Mouse (Mus musculus): ENCODE measurements around the gene Tm7sf3.

Gene Tm7sf3

GRCm38 (mm10) chr6:146642276-146643183 lies at the start of gene Tm7sf3, which contains the start of gene Med21:
TSS of gene Tm7sf3 (minus strand) at chr6:146642824.
TSS of gene Med21 (plus strand) at chr6:146642547.
- DNase-seq (ENCODE audit: low read depth, low spot score), result peak; percentile 97

GRCm38 (mm10) chr6:146688861-146689260 lies 46.2 kb upstream of the Tm7sf3 start:
- DNase-seq (ENCODE audit: low read depth, low spot score), result no peak

DNA sequence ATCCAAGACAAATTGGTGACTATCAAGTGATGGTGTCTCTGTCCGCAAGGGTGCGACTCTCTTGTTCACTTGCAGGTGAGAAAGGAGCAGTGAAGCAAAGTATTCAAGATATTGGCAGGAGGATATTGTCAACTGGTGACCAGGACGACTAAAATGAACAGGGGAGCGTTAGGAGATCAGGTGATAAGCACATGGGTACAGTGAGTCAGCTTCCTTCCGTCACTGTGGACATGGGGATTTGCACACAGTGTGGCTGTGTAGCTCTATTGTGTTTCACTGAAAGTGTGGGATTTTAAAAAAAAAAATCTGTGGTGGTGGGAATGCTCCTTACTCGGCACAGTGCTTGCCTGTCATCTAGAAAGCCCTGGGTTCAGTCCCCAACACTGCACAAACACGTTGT lies 45.4 kb upstream of the Tm7sf3 start:
- no peak for DNase-seq (ENCODE audit: low read depth, low spot score)

- no peak for DNase-seq (ENCODE audit: low read depth, low spot score)
These were observed 44.0 kb upstream of the Tm7sf3 start for GRCm38 (mm10) chr6:146686463-146687196.

DNA sequence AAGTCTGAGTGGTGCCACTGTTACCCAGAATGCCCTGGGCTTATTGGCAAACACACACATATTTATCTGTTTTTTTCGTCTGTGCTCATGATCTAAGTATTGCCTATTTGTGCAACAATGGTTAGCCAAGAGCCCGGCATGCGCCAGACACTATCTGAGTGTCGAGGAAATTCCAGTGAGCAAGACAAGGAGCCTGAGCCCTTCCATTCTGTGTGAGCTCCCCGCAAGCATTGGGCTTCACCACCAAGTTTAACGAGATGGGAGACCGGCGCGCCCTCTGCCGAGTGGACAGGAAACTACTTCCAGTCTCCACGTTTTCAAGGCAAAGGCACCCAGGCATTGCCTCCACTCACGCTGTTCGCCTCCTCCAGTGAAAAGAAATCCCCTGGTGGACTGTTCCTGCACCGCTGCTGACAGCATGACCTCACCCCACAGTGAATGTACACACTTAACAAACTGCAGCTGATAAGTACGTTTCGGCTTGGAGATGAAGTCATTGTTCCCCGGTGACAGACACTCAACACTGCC lies 43.2 kb upstream of the Tm7sf3 start:
- DNase-seq (ENCODE audit: low read depth, low spot score), result no peak

DNA sequence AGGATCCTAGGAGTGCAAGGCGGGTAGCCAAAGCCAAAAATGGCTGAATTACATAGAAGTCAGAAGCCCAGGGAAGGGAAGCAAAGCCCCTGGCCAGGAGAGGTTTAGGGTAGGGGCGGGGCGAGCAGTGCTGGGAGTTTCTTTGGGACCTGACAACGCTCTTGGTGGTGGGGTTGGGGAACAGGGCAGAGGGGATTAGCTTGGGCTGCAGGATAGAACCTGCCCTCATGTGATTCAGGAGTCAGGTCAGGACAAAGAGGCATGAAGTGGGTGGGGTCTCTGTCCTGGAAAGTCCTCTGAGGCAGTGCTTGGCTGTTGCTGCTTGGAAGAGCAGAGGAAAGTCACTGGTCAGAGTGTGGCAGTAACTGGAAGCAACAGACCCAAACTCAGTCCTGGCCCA lies 41.3 kb upstream of the Tm7sf3 start:
- no peak for DNase-seq (ENCODE audit: low read depth, low spot score)

DNA sequence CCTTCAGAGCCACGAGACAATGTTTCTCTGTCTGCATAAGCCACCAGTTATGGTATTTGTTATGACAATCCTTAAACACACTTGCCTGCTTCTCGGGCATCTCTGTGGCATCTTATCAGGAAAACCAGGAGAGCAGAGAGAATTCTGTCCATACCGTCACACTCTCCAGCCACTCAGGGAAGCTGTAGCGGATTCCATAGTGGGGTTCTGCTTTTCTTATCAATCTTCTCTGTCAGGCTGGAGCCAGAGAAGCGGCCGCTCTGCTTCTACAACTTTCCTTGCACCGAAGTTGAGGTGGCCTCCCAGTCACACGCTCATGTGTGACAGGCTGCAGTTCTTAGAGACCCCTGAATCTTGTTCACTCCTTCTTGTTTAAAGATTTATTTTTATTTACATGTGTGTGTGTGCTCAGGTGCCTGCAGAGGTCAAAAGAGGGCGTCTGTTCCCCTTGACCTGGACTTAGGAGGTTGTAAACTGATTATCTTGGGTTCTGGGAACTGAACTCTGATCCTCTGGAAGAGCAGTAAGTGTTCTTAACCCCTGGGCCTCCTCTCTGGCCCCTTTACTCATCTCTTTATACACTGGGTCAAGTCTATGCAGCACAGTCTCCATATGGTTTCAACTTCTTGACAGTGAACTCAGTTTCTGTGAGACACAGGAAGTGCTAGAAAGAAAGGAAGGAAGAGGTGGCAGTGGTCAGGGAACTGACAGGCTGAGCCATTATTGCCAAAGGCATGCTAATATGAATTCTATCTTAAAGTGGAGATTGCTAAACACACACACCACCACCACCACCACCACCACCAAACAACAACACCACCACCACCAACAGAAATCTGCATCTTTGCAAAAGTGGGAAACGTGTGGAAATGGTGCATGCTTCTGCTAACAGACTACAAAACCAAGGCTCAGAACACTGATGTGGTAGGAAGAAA lies 35.8 kb upstream of the Tm7sf3 start:
- DNase-seq (ENCODE audit: low read depth, low spot score), result no peak

DNA sequence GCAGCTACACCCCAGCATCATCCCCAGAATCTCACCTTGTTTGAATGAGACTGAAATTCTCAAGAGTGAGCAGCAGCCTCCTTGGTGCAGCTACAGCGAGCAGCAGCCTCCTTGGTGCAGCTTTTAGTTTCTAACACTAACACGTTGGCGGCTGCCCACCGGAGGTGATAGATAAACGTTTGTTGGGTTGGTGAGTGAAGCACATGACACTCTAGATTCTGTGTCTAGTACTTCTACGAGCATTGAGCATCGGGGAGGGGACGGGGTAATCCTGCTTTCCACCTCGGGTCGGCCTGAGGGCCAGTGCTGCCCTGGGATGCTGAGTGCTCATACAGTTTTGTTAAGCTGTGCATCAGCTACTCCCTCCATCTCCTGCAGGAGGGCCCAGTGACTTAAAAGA lies 34.3 kb upstream of the Tm7sf3 start:
- no peak for DNase-seq (ENCODE audit: low read depth, low spot score)

- DNase-seq (ENCODE audit: low read depth, low spot score), result no peak
These were observed 32.4 kb upstream of the Tm7sf3 start for GRCm38 (mm10) chr6:146674881-146675536.

DNA sequence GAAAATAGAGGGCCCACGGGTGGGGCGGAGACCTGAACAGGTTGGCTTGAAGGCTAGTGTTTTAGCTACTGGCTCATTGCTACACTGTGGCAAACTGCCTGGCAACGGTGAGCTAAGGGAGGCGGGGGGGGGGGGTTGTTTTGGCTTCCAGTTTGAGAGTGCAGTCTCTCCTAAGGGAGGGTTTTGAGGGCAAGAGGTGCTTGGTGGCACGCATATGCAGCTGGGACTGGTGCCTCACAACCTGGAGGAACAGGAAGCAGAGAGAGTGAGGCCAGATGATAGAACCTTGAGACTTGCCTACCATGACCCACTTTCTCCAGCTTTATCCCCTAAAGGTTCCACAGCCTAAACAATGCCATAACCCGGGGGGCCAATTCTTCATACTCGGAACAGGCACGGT lies 31.8 kb upstream of the Tm7sf3 start:
- no peak for DNase-seq (ENCODE audit: low read depth, low spot score)

DNA sequence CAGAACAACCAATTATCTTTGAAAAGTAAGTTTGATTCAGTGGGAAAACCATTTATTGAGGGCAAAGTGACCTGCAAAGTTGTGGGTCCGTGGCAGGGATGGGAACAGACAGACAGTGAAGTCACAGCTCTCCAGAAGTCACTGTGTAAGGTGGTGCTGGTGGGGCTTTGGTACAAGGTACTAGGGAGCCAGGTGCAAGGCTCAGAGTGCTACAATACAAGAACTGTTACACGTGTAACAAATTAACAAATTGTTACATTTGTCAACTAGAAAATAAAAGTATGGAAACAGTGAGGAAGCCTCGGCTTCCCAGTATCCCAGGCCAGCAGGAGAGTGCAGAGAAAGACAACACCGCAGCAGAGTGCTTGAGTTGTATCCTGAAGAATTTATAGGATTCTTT lies 31.1 kb upstream of the Tm7sf3 start:
- no peak for DNase-seq (ENCODE audit: low read depth, low spot score)

DNA sequence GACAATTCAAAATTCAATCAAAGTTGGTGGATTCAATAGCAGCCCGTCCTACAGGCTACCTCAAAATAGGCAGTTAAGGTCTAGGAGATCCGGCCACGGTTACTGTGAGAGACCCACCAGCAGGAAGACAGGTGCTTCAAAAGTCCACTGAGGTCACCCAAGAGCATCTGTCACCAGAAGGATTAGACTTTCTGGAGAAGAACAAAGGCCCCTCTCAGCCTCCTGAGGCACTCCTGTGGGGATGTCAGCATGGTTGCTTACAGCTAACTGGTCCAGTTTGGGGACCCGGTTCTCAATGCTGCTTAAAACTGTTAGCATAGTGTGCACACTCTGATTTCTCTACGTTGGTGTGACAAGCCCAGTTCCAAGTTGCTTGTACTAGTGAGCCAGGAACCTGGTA lies 29.5 kb upstream of the Tm7sf3 start:
- DNase-seq (ENCODE audit: low read depth, low spot score), result no peak

- no peak for DNase-seq (ENCODE audit: low read depth, low spot score)
These were observed 28.6 kb upstream of the Tm7sf3 start for GRCm38 (mm10) chr6:146670956-146671855.

DNA sequence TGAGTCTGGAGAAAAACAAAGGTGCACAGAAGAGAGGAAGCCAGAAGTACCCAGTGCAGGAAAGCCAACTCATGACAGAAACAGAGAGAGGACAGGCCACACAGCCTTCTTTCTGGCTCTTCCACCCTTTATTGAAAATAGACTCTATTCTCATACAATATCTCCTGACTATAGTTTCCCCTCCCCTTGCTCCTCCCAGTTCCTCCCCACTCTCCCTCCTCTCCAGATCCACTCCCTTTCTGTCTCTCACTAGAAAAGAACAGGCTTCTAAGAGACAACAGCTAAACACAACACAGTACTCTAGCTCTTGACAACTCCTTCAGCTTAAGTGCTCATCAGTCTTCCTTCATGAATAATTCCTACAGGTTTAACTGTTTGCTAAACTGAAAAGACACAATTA lies 26.0 kb upstream of the Tm7sf3 start:
- no peak for DNase-seq (ENCODE audit: low read depth, low spot score)

DNA sequence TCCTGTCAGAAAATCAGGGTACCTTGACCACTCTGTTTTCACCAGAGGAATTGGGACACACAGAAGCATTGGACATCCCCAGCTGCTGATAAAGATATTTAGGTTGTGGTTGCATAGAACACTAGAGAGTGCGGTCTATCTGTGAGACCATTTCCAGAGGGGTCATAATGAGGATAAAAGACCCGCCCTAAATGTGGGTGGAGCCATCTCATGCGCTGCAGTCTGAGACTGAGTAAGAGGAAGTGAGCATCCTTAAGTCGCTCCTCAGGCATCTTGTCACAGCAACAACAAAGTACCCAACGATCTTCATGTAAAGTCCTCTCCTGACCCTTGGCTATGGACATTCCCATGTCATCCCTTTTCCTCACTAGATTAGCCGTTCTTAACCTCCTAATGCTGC lies 24.2 kb upstream of the Tm7sf3 start:
- DNase-seq (ENCODE audit: low read depth, low spot score), result no peak

DNA sequence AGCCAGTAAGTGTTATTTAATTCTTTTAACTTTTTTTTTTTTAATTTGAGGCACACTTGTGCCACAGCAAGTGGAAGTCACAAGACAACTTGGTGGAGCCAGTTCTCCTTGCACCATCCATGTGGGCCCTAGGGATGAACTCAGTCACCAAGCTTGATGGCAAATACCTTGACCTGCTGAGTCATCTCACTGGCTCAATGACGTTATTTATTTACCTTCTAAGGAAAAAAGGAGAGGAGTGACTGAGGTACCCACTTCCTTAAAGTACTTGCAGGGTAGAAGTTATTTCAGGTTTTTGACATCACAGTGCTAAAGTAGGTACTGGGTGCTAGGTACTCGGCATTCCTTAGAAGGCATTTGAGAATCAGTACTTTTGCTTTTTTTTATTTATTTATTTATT lies 22.8 kb upstream of the Tm7sf3 start:
- no peak for DNase-seq (ENCODE audit: low read depth, low spot score)

- no peak for DNase-seq (ENCODE audit: low read depth, low spot score)
These were observed 22.3 kb upstream of the Tm7sf3 start for GRCm38 (mm10) chr6:146664917-146665316.

DNA sequence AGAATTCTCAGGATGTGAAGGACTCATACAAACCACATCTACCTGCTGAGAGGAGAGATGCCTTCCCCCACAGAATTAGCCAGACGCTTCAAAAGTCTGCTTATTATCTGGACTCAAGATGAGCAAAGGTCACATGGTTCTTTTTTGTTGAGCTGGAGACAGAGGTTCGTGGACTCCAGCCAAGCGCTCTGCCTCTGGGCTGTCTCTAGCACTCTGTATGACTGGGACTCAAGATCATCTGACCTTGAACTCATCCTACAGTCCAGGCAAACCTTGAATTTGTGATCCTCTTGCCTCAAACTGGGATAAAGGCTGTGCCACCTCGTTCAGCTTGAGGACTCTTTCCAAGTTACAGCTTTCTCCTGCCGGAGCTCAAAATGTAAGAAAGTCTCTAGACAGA lies 21.5 kb upstream of the Tm7sf3 start:
- DNase-seq (ENCODE audit: low read depth, low spot score), result no peak

DNA sequence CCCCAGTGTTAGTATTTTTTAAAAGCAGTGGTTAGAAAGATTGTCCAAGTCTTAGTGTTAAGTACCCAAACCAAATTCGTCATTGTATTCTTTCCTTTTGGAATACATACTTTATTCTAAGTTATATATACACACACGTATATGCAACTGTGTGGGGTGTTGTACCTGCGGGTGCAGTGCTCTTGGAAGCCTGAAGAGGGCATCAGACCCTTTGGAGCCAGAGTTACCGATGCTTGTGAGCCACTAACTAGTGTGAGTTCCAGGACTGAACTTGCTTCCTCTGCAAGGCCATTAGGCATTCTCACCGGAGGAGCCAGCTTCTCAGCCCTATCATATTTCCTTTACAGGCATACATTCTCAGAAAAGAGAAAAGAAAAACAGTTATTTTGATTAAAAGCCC lies 20.1 kb upstream of the Tm7sf3 start:
- no peak for DNase-seq (ENCODE audit: low read depth, low spot score)

- DNase-seq (ENCODE audit: low read depth, low spot score), result no peak
These were observed 19.0 kb upstream of the Tm7sf3 start for GRCm38 (mm10) chr6:146661655-146662054.

All from telencephalon, adult 2 months (tissue).